Mouse (Mus musculus): Measurements from ENCODE around the gene Sell.
A peak's percentile ranks its signal among the peaks of the same experiment; 100 is the strongest.
"Not testable (repeated sequence)": the region's sequence is repeated elsewhere in the genome, so short reads cannot be mapped to it uniquely, and the experiment has no call there.

The Sell gene

GRCm38 (mm10) chr1:164061925-164062324, at the start of gene Sell:
Sell (plus strand) TSS chr1:164061982.
- no peak for DNase-seq

- DNase-seq, result no peak
Measured at GRCm38 (mm10) chr1:164014616-164015015, 47.2 kb upstream of the Sell start.

- no peak for DNase-seq
Measured at GRCm38 (mm10) chr1:164018221-164018896, 43.4 kb upstream of the Sell start.

GRCm38 (mm10) chr1:164019789-164020188, 42.0 kb upstream of the Sell start:
- DNase-seq, result no peak

- not testable (repeated sequence) for DNase-seq
Measured at GRCm38 (mm10) chr1:164020746-164021145, 41.0 kb upstream of the Sell start.

- not testable (repeated sequence) for DNase-seq
Measured at GRCm38 (mm10) chr1:164022106-164022505, 39.7 kb upstream of the Sell start.

GRCm38 (mm10) chr1:164025685-164026084, 36.1 kb upstream of the Sell start:
- DNase-seq, result no peak

GRCm38 (mm10) chr1:164027416-164027815, 34.4 kb upstream of the Sell start:
- peak in 1 of 2 experiments; percentile 18 for DNase-seq

- DNase-seq, result no peak
Measured at GRCm38 (mm10) chr1:164040385-164041135, 21.2 kb upstream of the Sell start.

GRCm38 (mm10) chr1:164043549-164043948, 18.2 kb upstream of the Sell start:
- no peak for DNase-seq

GRCm38 (mm10) chr1:164047934-164048333, 13.8 kb upstream of the Sell start, which contains the start of gene Sele:
Sele (plus strand) TSS chr1:164048234.
- DNase-seq, result no peak

- no peak for DNase-seq
Measured at GRCm38 (mm10) chr1:164053561-164053960, 8.2 kb upstream of the Sell start.

- DNase-seq, result no peak
Measured at GRCm38 (mm10) chr1:164054800-164055199, 7.0 kb upstream of the Sell start.

GRCm38 (mm10) chr1:164060071-164060470, 1.7 kb upstream of the Sell start:
- DNase-seq, result no peak

- no peak for DNase-seq
Measured at GRCm38 (mm10) chr1:164061278-164061677, 504 bp upstream of the Sell start.

GRCm38 (mm10) chr1:164062856-164063255, 1.1 kb downstream of the Sell start:
- DNase-seq, result no peak

- no peak for DNase-seq
Measured at GRCm38 (mm10) chr1:164063745-164064144, 2.0 kb downstream of the Sell start.

- no peak for DNase-seq
Measured at GRCm38 (mm10) chr1:164069261-164069660, 7.5 kb downstream of the Sell start.

GRCm38 (mm10) chr1:164070461-164070860, 8.7 kb downstream of the Sell start:
- no peak for DNase-seq

GRCm38 (mm10) chr1:164071111-164071510, 9.3 kb downstream of the Sell start:
- no peak for DNase-seq

GRCm38 (mm10) chr1:164072001-164072400, 10.2 kb downstream of the Sell start:
- no peak for DNase-seq

GRCm38 (mm10) chr1:164073091-164073490, 11.3 kb downstream of the Sell start:
- DNase-seq, result no peak

GRCm38 (mm10) chr1:164073803-164074202, 12.0 kb downstream of the Sell start:
- DNase-seq, result no peak

GRCm38 (mm10) chr1:164074606-164075140, 12.9 kb downstream of the Sell start:
- no peak for DNase-seq
